Mouse (Mus musculus) embryo, embryonic 11 days (tissue): Measurements from ENCODE around the gene Klc4.
A peak's percentile ranks its signal among the peaks of the same experiment; 100 is the strongest.

ENCODE experiments used
- DNase-seq: peaks from one replicate; pipeline ENCODE4 v3.0.0-alpha.2; 2015

Klc4 gene

DNA sequence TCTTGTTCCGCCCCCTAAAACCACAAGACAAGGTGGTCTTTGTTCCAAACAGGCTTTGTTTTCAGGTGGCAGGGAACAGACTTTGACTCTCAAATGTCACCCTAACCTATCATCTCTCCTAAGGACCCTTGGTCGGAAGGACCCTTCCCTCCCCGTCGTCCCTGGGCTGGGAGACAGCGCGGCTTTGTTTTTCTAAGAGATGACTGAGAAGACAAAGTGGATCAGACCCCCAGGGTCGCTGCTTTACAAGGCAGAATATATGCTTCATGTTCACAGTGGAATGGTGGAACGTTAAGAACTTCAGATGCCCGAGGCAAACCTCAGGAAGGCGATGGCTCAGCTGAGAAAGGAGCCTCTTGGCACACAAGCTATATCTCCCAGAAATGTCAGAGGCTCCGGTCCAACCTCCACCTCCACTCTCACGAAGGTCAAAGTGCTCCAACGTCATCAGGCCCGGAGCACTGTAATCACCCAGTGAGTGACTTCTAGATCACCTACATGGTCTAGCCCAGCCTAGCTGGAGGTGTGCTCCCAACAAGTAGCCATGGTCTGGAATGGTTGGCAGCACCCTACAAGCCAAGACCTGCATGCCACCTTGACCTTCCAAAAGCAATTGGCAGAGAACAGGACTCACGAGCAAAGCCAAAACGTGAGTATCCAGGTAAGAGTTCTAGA is 26.0 kb downstream of the Klc4 start:
- DNase-seq, result peak; percentile 54

DNA sequence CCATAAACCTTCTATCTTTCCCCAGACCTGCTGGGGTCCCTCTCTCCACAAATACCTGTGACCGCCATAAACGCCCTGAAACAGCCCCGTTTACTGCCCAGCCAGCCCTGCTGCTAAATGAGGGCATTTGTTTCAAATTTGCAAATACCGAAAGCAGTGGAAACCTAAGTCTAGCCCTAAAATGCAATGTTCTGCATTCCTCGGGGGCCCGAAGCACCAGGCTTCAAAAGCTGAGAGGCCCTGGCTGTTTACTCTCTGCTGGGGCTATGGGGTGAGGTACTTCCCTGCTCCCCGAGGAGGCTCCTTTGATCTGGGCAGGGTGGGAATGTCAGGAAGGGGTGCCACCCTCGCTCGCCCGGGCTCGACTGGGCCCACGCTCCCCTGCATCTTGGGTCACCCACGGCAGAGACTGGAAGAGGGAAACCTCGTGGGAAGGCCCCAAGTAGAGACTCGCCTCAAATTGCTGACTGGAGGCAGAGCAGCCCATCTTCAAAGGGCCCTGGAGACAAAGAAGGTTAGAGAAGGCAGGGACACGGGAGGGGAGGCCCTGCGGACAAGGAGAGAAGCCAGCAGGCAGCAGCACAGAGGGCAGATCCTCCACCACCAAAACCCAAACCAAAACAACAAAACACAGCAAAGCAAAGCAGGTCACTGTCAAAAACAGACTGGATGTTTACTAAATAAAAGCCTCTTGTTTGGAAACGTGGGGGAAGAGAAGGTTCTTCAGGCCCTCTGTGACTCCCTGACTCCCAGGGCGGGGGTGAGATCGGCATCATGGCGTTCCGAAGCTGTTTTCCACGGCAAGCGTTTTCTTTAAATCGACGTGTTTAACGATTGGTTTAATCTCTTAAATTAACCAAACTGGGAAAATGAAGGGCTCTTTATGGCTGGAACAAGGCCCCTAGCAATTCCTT is 26.8 kb downstream of the Klc4 start:
- DNase-seq, result peak; percentile 60

DNA sequence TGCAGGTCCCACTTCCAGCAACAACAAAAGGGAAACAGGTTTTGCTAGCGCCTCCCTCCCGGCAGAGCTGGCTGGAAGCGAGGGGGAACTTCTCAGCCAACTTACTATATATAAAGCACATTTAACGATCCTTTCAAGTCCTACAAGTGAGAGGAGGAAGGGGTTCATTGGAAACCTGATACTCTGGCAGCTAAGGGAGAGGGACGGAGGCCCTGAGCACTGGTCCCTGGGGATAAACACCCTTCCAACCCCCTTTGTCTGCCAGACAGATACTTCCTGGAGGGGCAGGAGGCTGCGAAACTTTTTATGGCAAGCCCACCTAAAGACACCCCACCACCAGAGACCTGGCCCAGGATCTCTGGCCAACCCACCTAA is 27.4 kb downstream of the Klc4 start:
- DNase-seq, result peak; percentile 62

DNA sequence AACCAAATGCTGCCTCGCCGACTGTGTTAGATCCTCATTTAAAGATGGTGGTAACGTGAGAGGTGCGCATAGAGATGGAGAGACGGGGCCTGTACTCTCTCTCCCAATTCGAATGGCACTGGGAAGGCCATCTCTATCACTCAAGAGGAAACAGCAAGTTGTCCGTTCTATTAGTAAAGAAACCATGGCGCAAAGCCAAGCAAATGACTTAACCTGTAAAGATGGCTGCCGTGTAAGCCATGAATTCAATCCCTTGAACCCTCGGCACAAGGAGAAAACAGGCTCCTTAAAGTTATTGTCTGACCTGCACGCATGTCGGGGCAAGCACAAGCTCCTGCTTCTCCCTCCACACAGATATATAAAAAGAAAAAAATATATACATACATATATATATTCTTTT is 28.0 kb downstream of the Klc4 start:
- no peak for DNase-seq

DNA sequence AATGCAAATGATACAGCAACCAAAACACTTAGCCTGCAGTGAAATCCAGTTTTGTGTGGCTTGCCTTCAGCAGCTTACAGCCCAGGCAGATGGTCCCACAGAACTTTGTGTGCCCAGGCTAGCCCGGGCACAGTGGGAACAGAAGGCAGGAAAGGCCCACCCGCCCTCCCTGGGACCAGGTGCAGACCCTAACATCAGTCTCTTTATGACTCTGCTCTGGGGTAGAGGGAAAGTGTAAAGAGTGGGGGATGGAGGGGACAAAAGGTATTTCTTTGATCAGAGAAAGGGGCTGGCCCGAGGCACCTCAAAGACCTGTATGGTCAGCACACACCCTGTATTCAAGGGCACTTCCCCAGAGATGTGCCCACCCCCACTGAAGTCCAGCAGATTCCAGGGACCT is 32.6 kb downstream of the Klc4 start:
- no peak for DNase-seq

DNA sequence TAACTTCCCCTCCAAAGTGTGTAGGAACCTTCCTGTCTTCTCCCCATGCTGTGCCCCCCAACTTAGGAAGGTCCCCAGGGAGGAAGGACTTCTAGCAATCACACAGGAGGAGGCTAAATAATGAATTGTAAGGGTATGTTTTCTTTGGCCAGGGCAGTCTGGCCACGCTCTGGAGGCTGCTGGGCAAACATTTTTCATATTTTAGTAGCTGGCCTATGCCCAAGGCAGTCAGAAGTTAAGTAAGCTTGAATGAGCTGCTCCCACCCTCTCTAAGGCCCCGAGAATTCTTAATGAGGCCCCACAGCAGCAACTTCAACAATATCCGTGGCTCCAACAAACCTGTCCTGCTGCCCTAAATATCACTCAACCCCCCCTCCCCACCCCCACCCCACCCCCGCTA is 33.0 kb downstream of the Klc4 start:
- no peak for DNase-seq

DNA sequence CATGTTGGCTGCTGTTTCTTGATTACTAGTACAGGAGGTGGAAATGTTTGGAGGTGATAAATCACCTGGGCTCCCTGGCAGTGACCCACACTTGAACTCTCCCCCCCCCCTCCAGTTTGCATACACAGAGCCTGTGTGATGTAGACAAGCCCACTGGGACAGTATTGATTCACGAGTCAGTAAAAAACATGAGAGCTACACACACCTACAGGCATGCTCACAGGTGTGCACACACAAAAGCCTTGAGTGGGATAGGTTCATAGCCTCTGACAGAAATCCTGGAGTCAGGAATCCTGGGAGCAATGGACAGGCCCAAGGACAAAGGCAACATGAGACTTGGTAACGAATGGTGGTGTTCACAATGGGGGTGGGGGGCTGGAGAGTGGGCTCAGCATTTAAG is 33.6 kb downstream of the Klc4 start:
- DNase-seq, result no peak

DNA sequence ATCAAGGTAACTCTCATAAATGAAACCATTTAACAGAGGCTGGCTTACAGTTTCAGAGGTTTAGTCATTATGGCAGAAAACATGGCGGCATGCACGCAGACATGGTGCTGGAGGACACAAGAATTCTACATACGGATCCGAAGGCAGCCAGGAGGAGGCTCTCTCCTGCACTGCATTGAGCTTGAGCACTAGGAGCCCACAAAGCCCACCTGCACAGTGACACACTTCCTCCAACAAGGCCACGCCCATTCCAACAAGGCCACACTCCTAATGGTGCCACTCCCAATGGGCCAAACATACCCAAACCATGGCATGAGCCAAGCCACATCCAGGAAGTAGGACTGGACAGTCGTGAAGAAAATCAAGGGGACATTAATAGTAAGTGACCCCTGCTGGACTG is 34.5 kb downstream of the Klc4 start:
- DNase-seq, result no peak

DNA sequence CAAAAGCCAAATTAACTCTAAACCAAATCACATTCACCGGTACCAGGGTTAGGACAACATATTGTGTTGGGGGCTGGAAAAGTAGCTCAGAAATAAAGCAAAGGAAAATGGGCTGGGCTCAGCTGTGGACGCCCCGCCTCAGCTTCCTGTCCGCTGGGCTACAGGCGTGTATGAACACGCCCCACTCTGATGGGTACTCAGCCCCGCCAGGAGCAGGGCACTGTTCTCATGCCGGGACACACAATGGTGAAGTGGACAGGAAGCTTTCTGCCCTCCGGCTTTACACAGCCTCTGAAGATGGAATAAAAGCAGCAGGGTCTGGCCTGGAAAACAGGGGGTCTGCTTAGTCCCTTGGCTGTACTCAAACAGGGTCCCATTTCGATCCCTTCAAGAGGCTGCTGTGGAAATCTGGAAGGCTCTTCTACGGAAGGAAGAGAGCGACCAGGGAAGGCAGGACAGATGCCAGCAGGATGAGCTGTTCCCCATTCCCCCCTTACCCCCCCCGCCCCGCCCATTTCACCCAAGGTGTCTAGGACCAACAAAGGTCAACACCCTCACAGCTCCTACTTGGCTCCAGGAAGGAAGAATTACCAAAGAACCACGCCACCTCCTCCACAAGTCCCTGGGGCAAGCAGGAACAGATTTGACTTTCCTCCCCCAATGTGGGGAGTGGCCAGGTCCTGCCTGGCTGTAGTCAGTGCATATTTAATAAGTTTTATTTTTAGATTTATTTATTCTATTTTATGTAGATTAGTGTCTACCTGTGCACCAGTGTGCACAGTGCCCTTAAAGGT is 35.9 kb downstream of the Klc4 start:
- DNase-seq, result peak; percentile 60

DNA sequence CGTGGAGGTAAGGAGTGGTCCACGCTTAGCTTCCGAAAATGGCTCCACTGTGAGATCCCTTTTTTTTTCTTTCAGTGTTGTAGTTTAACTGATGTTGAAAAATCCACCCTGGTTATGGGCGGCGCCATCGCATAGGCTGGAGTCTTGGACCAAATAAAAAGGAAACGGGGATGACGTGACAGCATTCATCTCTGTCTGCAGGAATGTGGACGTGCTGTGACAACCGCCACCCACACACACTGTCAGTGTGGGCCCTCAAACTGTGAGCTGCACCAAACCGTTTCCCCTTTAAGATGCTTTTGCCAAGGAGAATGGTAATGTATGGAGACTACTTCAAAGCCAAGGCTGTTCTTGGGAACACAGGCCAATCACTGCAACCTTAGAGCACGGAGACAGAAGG is 39.8 kb downstream of the Klc4 start:
- no peak for DNase-seq

DNA sequence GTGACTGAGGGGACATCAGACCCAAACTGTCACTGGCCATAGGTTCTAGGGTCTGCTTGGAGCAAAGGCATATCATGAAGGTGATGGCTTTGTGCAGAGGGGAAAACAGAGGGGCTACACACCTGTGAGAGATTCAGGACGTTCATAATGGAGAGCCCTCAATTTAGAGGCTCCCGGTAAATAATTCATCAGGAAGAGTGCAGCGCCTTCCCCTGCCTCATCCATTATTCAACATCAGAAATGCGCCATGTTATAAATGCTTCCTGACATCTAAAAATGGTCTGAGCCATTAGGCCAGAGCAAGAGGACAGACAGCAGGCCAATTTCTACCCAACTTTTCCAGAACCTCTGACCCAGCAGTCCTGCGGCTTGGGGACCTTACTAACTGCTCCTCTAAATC is 40.7 kb downstream of the Klc4 start:
- DNase-seq, result no peak

DNA sequence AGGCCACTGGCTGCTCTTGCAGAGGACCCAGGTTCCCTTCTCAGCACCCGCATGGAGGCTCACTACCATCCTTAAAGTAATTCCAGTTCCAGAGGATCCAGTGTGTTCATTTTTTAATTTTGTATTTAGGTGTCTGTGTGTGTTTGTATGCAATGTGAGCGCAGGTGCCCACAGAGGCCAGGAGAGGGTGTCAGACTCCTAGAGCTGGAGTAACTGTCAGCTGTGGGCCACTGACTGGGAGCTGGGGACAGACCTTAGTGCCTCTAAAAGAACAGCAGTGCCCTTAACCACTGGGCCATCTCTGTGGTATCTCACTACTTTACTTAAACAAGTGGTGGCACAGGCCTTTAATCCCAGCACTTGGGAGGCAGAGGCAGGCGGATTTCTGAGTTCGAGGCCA is 42.6 kb downstream of the Klc4 start:
- DNase-seq, result no peak

DNA sequence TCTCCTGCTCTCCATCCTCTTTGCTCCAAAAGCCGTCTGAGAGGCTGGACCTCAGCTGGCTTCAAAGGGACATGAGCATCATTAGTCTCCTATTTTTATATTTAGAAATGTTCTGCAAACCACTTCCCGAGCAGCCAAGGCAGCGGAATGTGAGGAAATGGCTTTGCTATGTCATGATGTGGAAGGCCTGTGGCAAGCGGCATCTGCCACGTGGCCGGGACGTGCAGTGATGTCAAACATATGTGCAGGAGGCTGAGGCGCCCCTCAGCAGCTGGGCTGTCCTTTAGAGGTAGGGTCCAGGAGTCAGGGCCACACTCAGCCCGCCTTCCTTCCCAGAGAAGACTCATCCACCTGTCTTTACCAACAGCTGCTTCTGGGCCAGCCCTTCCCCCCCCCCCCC is 43.6 kb downstream of the Klc4 start:
- no peak for DNase-seq

DNA sequence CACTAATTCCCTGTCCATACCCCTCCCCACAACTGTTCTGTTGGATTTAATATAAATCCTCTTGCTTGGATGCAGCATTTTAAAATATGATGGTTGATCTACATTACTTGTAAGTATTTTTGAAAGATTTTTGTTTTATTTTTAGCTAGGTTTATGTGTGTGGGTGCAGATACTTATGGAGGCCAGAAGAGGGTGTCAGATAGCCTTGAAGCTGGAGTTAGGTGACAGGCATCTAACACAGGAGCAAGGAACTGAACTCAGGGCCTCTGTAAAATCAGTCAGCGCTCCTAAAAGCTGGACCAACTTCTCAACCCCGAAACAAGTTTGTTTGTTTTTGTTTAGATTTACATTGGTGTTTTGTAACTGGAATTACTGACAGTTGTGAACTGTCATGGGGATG is 45.3 kb downstream of the Klc4 start:
- DNase-seq, result no peak

DNA sequence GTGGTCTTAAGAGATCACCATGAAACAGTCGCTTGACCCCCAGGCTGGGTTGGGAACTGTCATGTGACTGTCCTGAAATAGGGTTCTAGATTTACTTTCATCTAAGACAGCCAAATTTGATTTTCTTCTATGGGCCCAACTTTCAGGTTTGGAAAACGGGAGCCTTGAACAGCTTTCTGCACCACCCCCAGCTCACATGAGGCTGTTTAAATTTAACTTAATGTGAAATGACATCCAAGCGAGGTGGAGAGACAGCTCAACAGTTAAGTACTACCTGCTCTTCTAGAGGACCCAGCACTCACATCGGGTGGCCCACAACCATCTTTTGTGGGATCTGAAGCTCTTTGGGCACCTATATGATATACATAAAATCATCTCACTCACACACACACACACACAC is 46.9 kb downstream of the Klc4 start:
- no peak for DNase-seq

DNA sequence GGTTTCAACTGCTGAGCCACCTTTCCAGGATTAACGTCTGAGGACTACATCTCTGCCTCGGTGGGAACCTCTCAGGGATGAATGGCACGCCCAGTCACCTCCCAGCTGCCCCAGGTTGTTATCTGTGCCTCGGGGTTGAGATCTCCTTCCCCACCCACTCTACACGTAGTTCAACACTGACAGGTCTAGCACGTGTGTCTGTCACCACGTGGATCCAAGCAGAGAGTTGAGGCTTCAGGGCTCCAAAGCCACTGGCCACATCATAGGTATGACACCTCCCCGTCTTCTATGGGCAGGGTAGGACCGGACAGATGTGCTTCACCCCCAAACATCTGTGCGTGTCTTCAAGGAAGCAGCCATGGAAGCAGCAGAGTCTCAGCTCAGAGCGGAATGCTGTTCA is 47.9 kb downstream of the Klc4 start:
- DNase-seq, result no peak

DNA sequence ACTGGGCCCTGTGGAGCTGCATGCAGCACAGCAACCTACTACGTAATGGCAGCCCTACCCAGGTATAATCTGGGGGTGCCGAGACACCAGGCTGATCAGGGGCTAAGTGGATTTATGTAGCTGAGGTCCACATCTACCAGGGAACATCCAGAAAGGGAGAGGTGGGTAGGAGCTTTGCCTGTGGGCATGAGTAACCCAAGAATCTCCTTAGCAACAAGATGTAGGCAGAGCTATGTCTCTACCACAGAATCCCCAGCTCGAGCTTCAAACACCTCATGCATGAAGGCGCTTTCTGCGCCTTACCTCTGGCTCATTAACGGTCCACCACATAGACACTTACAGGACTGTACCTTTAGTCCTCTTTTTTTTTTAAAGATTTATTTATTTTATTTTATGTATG is 50.5 kb downstream of the Klc4 start:
- no peak for DNase-seq

DNA sequence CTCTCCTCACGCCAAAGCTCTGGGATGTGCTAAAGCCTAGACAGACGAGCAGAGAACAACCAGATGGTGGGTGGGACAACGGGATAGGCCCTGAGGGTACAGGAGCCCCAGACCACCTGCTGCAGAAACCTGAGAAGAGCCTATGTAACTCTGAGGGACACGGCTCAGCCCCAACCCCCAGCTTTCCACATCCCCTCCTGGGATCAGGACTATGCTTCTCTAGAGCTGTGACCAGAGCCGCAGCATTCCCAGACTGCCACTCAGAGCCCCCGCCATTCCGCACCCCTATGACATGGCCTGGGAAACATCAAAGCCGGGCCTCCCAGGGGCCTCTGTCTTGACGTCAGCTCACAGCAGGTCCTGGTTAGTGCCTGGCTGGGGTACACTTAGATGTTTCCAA is 51.2 kb downstream of the Klc4 start:
- peak; percentile 52 for DNase-seq

DNA sequence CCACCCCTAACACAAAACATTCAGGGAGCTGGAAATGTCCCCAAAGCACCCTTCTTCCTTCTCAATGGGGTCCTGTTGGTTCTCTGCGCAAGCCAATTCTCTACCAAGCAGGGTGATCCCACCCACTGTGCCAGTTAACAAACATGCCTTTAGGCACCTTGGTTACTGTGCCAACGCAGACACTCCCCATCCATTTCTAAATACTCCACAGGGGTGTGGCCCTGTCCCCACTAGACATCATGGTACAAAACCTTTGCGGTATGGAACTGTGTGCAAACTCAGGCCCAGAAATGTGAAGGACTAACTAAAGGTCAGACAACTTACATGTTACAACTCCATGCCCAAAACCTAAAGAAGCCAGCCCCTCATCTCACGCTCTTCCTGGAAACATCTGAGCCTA is 52.7 kb downstream of the Klc4 start:
- no peak for DNase-seq

DNA sequence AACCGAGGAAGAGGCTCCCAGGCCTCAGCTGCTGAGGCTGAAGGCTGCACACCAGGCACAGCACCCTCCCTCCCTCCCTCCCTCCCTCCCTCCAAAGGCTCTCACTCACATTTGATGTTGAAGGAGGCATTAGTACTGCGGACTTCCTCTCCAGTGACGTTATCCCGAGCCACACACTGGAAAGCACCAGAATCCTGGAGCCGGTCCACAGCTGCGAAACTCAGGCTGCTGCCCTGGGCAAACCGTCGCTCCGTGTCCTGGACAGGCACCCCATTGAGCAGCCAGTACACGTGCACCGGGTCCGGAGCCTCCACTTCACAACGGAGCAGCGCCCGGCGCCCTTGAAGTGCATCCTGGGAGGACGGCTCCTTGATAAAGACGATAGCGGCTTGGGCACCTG is 54.4 kb downstream of the Klc4 start:
- DNase-seq, result no peak

DNA sequence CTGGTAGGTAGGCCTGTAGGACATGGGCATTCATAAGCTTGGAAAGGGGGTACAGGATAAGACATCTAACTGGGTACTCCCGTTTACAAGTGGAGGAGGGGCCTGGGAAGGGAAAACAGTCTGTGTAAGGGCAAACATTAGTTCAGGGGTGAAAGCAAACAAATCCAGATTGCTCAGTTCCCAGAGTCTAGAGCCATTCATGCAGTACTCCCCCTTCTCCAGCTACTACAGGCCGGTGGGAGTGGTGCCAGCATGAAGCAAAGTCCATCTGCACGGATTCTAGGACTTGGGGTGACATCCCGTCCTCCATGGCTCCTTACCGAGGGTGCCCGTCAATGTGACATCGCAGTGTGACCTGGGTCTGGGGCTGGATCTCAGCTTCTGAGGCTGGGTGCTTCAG is 55.4 kb downstream of the Klc4 start:
- no peak for DNase-seq

DNA sequence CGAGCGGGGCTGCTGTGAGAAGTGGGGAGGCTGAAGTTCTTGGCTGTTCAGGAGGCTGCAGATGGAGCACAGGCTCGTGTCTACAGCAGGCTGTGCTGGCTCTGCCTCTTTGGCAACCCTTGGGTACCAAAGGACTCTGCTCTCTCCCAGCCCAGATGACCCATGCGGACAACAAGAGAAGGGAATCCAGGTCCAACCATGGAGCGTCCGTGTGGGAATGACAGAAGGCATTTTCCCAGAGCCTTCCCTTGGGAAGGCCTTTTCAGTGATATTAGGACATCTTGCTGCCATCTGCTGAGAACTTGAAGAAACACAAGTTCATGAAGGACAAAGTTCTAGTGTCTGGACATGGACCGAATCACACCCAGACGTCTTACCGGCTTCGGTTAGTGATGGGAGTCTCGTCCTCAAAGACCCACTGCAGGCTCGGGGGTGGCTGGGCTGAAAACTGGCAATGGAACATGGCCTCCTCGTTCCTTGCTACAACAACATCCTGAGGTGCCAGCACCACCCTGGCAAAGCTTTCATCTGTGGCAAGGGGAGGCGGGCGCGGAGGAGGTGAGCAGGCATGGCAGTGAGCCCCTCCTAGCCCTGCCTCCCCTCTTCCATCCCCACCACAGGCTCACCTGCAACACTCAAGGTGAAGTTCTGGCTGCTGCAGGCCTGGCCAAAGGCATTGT is 56.0 kb downstream of the Klc4 start:
- DNase-seq, result no peak

DNA sequence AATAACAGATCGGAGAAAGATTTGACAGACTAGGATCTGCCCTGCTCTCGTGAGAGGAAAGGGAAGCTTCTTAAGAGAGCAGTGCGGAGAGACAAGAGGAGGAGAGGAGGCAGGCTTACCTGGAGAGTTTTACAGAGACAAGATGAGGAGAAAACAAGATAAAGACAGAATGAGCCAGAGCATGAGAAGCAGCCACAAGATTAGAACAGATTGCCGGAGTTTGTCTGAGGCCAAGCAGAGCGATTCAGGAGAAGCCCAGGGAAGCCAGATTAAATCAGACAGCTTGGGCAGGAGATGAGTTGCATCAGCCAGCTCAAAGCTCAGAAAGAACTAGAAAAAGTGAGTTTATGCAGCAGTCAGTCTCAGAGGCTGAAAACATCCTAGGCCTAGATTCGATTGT is 56.9 kb downstream of the Klc4 start:
- no peak for DNase-seq
